32 mouse cellular contexts compared by ENCODE assay signal in genomic region chr5:129607476-129607875, GRCm38 (mm10). TPM values are rescaled to one million over a fixed set of nuclear protein-coding genes. Genes with fewer than 3 reads are reported as not detected.
"Had no signal": no experiment of that assay in that cellular context is flagged by ENCODE, and none has a peak within 500 bp of the region (broad histone marks: within the 10 kb centered on the region; RNA-seq: fewer than 3 reads in every experiment).

No protein-coding gene starts in this region.

- DNase-seq: left cerebral cortex, postnatal 4 days; liver; liver, embryonic 13.5 days; liver, postnatal 0 days; lung, adult 18-20 months; lung, adult 2 months; lung, embryonic 14.5 days; lung, postnatal 10 days; lung, postnatal 14 days; lung, postnatal 36 days; lung, postnatal 4 days; midbrain, embryonic 14.5 days had no signal

- ATAC-seq: liver, embryonic 12.5 days; liver, postnatal 0 days; lung, postnatal 0 days; midbrain, embryonic 13.5 days; midbrain, embryonic 15.5 days; midbrain, embryonic 16.5 days had no signal

- H3K4me3 ChIP-seq: limb, embryonic 10.5 days; limb, embryonic 12.5 days; limb, embryonic 13.5 days; limb, embryonic 15.5 days; liver, embryonic 12.5 days; liver, embryonic 13.5 days; liver, embryonic 15.5 days; lung, embryonic 15.5 days; megakaryocyte, embryonic 14.5 days; midbrain, embryonic 10.5 days; midbrain, embryonic 12.5 days; midbrain, embryonic 13.5 days; midbrain, embryonic 15.5 days; myocyte; neural tube, embryonic 12.5 days had no signal

- H3K27me3 ChIP-seq: limb, embryonic 12.5 days; limb, embryonic 13.5 days; limb, embryonic 15.5 days; liver, embryonic 12.5 days; liver, embryonic 13.5 days; liver, embryonic 15.5 days; lung, embryonic 15.5 days; midbrain, embryonic 12.5 days; midbrain, embryonic 13.5 days; midbrain, embryonic 15.5 days; neural tube, embryonic 12.5 days had no signal

- H3K27ac ChIP-seq: limb, embryonic 10.5 days; limb, embryonic 12.5 days; limb, embryonic 13.5 days; limb, embryonic 15.5 days; liver, embryonic 12.5 days; liver, embryonic 13.5 days; liver, embryonic 14.5 days; liver, embryonic 15.5 days; lung, embryonic 15.5 days; macrophage; midbrain, embryonic 10.5 days; midbrain, embryonic 12.5 days; midbrain, embryonic 13.5 days; midbrain, embryonic 15.5 days; neural tube, embryonic 12.5 days had no signal

- H3K4me1 ChIP-seq: limb, embryonic 10.5 days; limb, embryonic 12.5 days; limb, embryonic 13.5 days; limb, embryonic 15.5 days; liver, embryonic 12.5 days; liver, embryonic 13.5 days; liver, embryonic 15.5 days; lung, embryonic 15.5 days; midbrain, embryonic 10.5 days; midbrain, embryonic 12.5 days; midbrain, embryonic 13.5 days; midbrain, embryonic 15.5 days; neural tube, embryonic 12.5 days had no signal

- H3K9ac ChIP-seq: limb, embryonic 12.5 days; limb, embryonic 13.5 days; limb, embryonic 15.5 days; liver, embryonic 12.5 days; liver, embryonic 13.5 days; liver, embryonic 14.5 days; liver, embryonic 15.5 days; liver, postnatal 0 days; lung, embryonic 14.5 days; lung, embryonic 15.5 days; midbrain, embryonic 12.5 days; midbrain, embryonic 13.5 days; midbrain, embryonic 15.5 days; neural tube, embryonic 12.5 days had no signal

- H3K9me3 ChIP-seq: limb, embryonic 10.5 days; limb, embryonic 12.5 days; limb, embryonic 13.5 days; limb, embryonic 15.5 days; liver, embryonic 12.5 days; liver, embryonic 13.5 days; liver, embryonic 15.5 days; lung, embryonic 15.5 days; midbrain, embryonic 10.5 days; midbrain, embryonic 12.5 days; midbrain, embryonic 13.5 days; midbrain, embryonic 15.5 days; neural tube, embryonic 12.5 days had no signal

- H3K36me3 ChIP-seq: limb, embryonic 10.5 days; limb, embryonic 12.5 days; limb, embryonic 13.5 days; limb, embryonic 15.5 days; liver, embryonic 12.5 days; liver, embryonic 13.5 days; liver, embryonic 15.5 days; lung, embryonic 15.5 days; midbrain, embryonic 15.5 days had no signal

- H3K4me2 ChIP-seq: limb, embryonic 12.5 days; limb, embryonic 13.5 days; limb, embryonic 15.5 days; liver, embryonic 11.5 days; liver, embryonic 12.5 days; liver, embryonic 13.5 days; liver, embryonic 15.5 days; lung, embryonic 14.5 days; lung, embryonic 15.5 days; midbrain, embryonic 11.5 days; midbrain, embryonic 12.5 days; midbrain, embryonic 13.5 days; midbrain, embryonic 15.5 days; neural tube, embryonic 12.5 days had no signal

RNA-seq across cellular contexts. Expression of gene Mmp17, which starts 23.5 kb away (rescaled TPM):
- polyA plus RNA-seq: macrophage had no signal
